Mouse (Mus musculus) forebrain, embryonic 14.5 days (tissue): ENCODE results near the gene Elmo3. TPM values are rescaled to one million over a fixed set of nuclear protein-coding genes. Genes with fewer than 3 reads are reported as not detected.
A peak's percentile ranks its signal among the peaks of the same experiment; 100 is the strongest.
"Not testable (repeated sequence)": the region's sequence is repeated elsewhere in the genome, so short reads cannot be mapped to it uniquely, and the experiment has no call there.

Source experiments
- ATAC-seq: fragments of 200-750 bp; cut with Nextera tagmentation; 2 replicates; pipeline ENCODE4 v1.8.0; 2017; ENCODE audit warnings: mild to moderate bottlenecking, moderate library complexity
- DNase-seq: peaks from one replicate; pipeline ENCODE4 v3.0.0-alpha.2; 2015; ENCODE audit warnings: low spot score
- H3K27ac ChIP-seq: fragments of 300-500 bp; sonication (generic); 2 replicates; pipeline ENCODE4 v1.5.1; 2014; ENCODE audit warnings: low read depth, mild to moderate bottlenecking, control low read depth, low read length, moderate library complexity
- H3K27me3 ChIP-seq: fragments of 300-500 bp; sonication (generic); replicated peaks from 2 replicates; pipeline ENCODE4 v1.6.1; 2014; ENCODE audit warnings: low read length, control low read depth, mixed read lengths; ENCODE audit not compliant: control insufficient read depth, insufficient read depth
- H3K36me3 ChIP-seq: fragments of 300-500 bp; sonication (generic); 2 replicates; pipeline ENCODE4 v1.6.1; 2014; ENCODE audit warnings: low read length, control low read depth; ENCODE audit not compliant: control insufficient read depth, insufficient read depth
- H3K4me1 ChIP-seq: fragments of 300-500 bp; sonication (generic); 2 replicates; pipeline ENCODE4 v1.6.1; 2014; ENCODE audit warnings: antibody characterized with exemption, low read length, control low read depth; ENCODE audit not compliant: control insufficient read depth, insufficient read depth
- H3K4me2 ChIP-seq: fragments of 300-500 bp; sonication (generic); 2 replicates; pipeline ENCODE4 v1.6.1; 2014; ENCODE audit warnings: mild to moderate bottlenecking, control low read depth, low read length
- H3K4me3 ChIP-seq: fragments of 300-500 bp; sonication (generic); 2 replicates; pipeline ENCODE4 v1.5.1; 2014; ENCODE audit warnings: low read depth, low read length, control low read depth
- H3K9ac ChIP-seq: fragments of 300-500 bp; sonication (generic); 2 replicates; pipeline ENCODE4 v1.6.1; 2014; ENCODE audit warnings: mild to moderate bottlenecking, low read length, control low read depth, moderate library complexity
- H3K9me3 ChIP-seq: fragments of 300-500 bp; sonication (generic); replicated peaks from 2 replicates; pipeline ENCODE4 v1.6.1; 2016; ENCODE audit warnings: low read length, control low read depth, mixed read lengths; ENCODE audit not compliant: control insufficient read depth
- WGBS: fragments of 180-500 bp; shearing (Covaris S2); extraction: QIAGEN DNeasy Blood & Tissue Kit; methylation state at CpG from one replicate; pipeline ENCODE4 v1.1.7; 2014; 5-methylcytosine and 5-hydroxymethylcytosine counted together
- polyA plus RNA-seq: library from polyadenylated mRNA; unstranded; fragments of >200 nt; fragmentation: Nextera tagmentation; extraction: Ambion mirVana; gene quantifications from 2 replicates; pipeline ENCODE4 v1.2.1, GENCODE M21; 2014

Elmo3 gene
- polyA plus RNA-seq, 1 experiment from 2014 or later = 0.70 TPM

DNA sequence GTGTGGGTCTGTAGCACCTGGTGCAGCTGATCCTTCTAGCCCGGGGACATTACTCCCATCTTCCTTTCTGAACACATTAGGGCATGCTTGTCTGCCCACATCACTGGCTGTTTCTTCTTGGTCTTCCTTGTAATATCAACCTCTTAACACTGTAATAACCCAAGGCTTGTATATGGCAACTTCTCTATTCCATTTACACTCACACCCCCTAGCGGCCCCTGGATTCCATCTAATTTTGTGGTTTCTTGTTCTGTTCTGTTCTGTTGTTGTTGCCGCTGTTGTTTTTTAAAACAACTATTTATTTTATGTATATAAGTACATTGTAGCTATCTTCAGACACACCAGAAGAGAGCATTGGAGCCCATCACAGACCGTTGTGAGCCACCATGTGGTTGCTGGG is 18.5 kb upstream of the Elmo3 start:
- Histone ChIP-seq H3K4me3 (no peak overlapping the region), H3K36me3 (peaks cover 24% of the 10 kb centered on the region), H3K9ac (no peak overlapping the region), H3K4me1 (peaks cover 22% of the 10 kb centered on the region), H3K27me3 (peaks cover 5% of the 10 kb centered on the region), H3K9me3 (no peaks in the 10 kb centered on the region), H3K4me2 (peak overlapping the region; percentile 18; the same call in 1 of the 2 replicates), H3K27ac (no peak overlapping the region)
- DNase-seq = no peak
- 86% methylated on average over 4 of the region's 4 CpGs for WGBS
- no peak for ATAC-seq

DNA sequence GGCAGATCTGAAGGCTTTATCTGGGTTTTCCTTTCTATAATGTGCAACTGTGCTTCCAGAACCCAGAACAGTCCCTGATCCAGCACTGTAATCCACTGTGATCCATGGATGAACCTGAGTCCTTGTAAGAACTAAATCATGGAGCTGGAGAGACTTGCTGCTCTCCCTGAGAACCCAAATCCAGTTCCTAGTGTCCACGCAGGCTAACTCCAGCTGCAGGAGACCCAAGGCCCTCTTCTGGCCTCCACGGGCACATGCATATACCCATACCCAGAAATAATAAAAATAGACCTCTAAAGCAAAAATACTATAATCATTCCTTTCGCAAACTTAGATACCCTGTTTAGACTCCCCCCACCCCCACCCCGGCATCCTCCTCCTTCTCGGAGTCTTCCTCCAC is 17.2 kb upstream of the Elmo3 start:
- Histone ChIP-seq H3K27me3 (peaks cover 5% of the 10 kb centered on the region), H3K4me1 (peaks cover 22% of the 10 kb centered on the region), H3K9me3 (no peaks in the 10 kb centered on the region), H3K9ac (peak overlapping the region; percentile 69; the same call in 1 of the 2 replicates), H3K4me3 (peak overlapping the region; percentile 50), H3K4me2 (peak overlapping the region; percentile 67), H3K36me3 (peaks cover 11% of the 10 kb centered on the region), H3K27ac (no peak overlapping the region)
- ATAC-seq (no peak), DNase-seq (no peak)
- WGBS = 88% methylated on average over 5 of the region's 5 CpGs

DNA sequence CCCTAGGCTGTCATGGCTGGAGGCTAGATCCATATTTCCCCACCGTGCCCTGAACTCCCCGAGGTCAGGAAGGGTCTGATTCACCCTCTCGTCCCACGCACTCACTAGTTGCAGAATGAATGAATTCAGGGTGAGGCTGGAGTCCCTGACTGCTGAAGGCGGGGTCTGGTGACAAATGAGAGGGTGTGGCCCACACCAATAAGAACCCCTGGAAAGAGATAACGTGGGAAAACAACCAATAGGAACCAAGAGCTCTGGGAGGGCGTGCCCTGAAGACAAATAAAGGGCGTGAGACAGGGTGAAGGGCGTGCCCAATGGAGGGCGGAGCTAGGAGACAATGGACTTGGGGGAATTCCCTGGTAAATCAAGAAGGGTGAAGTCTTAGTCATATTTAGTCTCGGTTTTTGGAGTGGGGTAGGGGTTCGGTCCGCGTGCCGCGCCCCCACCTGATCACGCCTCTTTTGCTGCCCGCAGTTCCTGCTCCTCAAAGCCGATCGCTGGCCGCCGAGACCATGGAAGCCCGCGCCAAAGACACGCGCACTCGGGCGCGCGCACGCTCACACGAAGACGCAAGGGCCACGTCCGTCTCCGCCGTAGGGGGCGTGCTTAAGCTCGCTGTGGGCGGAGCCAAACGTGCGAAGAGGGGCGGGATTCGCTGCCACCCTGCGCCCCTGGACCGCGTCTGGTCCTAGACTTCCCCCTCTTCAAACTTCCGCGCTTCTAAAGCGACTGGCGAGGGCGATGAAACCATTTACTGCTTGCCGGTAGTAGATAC is 16.3 kb upstream of the Elmo3 start:
- Histone ChIP-seq H3K36me3 (peaks cover 9% of the 10 kb centered on the region), H3K4me1 (peaks cover 22% of the 10 kb centered on the region), H3K9ac (peak overlapping the region; percentile 69), H3K4me3 (peak overlapping the region; percentile 50), H3K27me3 (peaks cover 5% of the 10 kb centered on the region), H3K9me3 (no peaks in the 10 kb centered on the region), H3K4me2 (peak overlapping the region; percentile 67), H3K27ac (peak overlapping the region; percentile 92)
- WGBS = under 1% methylated on average over 53 of the region's 53 CpGs
- DNase-seq = peak; percentile 98
- ATAC-seq = peak; percentile 93

DNA sequence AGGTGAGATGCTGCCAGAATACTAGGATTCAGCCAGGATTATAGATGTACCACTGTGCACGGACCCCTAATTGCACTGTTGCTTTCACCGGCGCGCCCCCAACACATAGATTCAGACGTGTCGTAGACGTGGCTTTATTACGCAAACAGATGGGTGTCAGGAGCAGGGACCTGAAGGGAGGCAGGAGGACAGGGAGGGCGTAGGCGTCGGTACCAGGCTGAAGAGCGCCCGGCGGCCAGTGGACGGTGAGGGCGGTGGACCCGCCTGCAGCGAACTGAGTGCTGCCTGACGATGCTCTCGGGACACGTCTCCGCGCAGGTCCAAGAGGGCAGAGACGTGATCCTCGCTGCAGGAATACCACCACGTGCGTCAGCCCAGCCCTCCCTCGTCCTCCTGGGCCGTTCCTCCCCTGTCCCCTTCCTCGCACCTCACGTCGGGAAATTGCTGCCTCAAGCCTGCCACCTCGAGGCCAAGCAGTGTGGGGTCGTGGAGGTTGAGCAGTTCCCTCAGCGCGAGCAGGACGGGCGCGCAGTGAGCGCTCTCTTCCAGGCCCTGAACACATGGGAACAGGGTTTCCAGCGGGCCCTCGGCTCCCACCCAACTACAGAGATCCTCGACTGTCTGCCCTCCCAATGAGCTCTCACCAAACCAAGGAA is 15.5 kb upstream of the Elmo3 start, which contains the start of gene 4931428F04Rik:
4931428F04Rik (minus strand) TSS at position 60 of the 656 bp plus-strand sequence.
- H3K9ac ChIP-seq = peak within 1 kb of the TSS; percentile 69
- peak within 1 kb of the TSS; percentile 67 for H3K4me2 ChIP-seq
- H3K4me3 ChIP-seq = peak within 1 kb of the TSS; percentile 50
- DNase-seq = peak; percentile 68
- peak within 1 kb of the TSS; percentile 92 for H3K27ac ChIP-seq
- peak; percentile 38 for ATAC-seq
- peaks cover 5% of the 10 kb centered on the region for H3K27me3 ChIP-seq
- H3K36me3 ChIP-seq = peaks cover 6% of the 10 kb centered on the region
- under 1% methylated on average over 41 of the region's 43 CpGs for WGBS
- no peaks in the 10 kb centered on the region for H3K9me3 ChIP-seq
- peaks cover 22% of the 10 kb centered on the region for H3K4me1 ChIP-seq

GRCm38 (mm10) chr8:105290554-105291314 is 14.7 kb upstream of the Elmo3 start:
- H3K36me3 ChIP-seq = no peaks in the 10 kb centered on the region
- H3K4me3 ChIP-seq = peak overlapping the region; percentile 50
- peaks cover 5% of the 10 kb centered on the region for H3K27me3 ChIP-seq
- no peaks in the 10 kb centered on the region for H3K9me3 ChIP-seq
- H3K9ac ChIP-seq = peak overlapping the region; percentile 69
- DNase-seq (peak; percentile 84), ATAC-seq (no peak)
- H3K27ac ChIP-seq = no peak overlapping the region
- peaks cover 22% of the 10 kb centered on the region for H3K4me1 ChIP-seq
- peak overlapping the region; percentile 67 for H3K4me2 ChIP-seq
- 6% methylated on average over 31 of the region's 31 CpGs for WGBS

DNA sequence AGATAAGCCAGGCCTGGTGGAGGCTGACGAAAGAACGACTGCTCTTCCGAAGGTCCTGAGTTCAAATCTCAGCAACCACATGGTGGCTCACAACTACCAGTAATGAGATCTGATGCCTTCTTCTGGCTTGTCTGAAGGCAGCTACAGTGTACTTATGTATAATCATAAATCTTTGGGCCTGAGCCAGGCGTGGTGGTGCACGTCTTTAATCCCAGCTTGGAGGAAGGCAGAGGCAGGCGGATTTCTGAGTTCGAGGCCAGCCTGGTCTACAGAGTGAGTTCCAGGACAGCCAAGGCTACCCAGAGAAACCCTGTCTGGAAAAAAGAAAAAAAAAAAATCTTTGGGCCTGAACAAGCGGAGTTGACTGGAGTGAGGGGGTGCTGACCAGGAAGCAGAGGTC is 14.0 kb upstream of the Elmo3 start:
- DNase-seq, H3K9me3 ChIP-seq, ATAC-seq, H3K9ac ChIP-seq, H3K4me3 ChIP-seq, H3K27me3 ChIP-seq, H3K4me2 ChIP-seq, H3K27ac ChIP-seq, H3K36me3 ChIP-seq: not testable (repeated sequence)
- 86% methylated on average over 8 of the region's 8 CpGs for WGBS
- peaks cover 17% of the 10 kb centered on the region for H3K4me1 ChIP-seq

- H3K4me1 ChIP-seq = peaks cover 17% of the 10 kb centered on the region
- H3K9ac ChIP-seq, H3K36me3 ChIP-seq, H3K4me3 ChIP-seq, H3K9me3 ChIP-seq, H3K27me3 ChIP-seq, H3K27ac ChIP-seq, ATAC-seq, H3K4me2 ChIP-seq, DNase-seq: not testable (repeated sequence)
- WGBS = 73% methylated on average over 3 of the region's 3 CpGs
Measured at GRCm38 (mm10) chr8:105291802-105292201, 13.6 kb upstream of the Elmo3 start.

DNA sequence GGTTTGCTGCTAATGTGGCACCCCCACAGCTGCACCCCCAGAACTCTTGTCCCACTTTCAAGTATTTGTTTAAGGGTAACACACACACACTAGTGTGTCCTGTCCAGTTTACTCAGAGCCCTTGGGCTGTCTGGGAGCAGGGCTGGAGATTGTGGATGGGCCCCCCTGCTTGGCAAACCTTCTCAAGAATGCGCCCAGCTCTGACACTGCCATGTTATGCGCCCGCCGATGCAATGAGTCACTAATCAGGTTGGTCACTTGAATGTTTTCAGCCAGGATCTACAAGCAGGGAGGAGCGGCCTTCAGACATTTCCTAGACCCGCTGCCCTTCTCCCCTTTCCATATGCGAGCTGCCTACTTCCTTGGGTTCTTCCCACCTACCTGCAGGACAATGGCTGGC is 12.9 kb upstream of the Elmo3 start:
- no peak overlapping the region for H3K4me3 ChIP-seq
- WGBS = 86% methylated on average over 7 of the region's 7 CpGs
- no peaks in the 10 kb centered on the region for H3K36me3 ChIP-seq
- H3K9me3 ChIP-seq = no peaks in the 10 kb centered on the region
- H3K9ac ChIP-seq = no peak overlapping the region
- no peak overlapping the region for H3K27ac ChIP-seq
- H3K4me1 ChIP-seq = peaks cover 16% of the 10 kb centered on the region
- peaks cover 5% of the 10 kb centered on the region for H3K27me3 ChIP-seq
- DNase-seq (no peak), ATAC-seq (no peak)
- H3K4me2 ChIP-seq = no peak overlapping the region
